Mouse (Mus musculus): ENCODE results near the gene Fgf4. TPM values are rescaled to one million over a fixed set of nuclear protein-coding genes. Genes with fewer than 3 reads are reported as not detected.

Gene Fgf4
- polyA plus RNA-seq, 1 experiment from 2014 or later, result not detected

GRCm38 (mm10) chr7:144862126-144862525 lies 15.0 kb downstream of the Fgf4 start:
- Histone ChIP-seq H3K4me1 (replicated peaks; ENCODE audit: control insufficient read depth, insufficient read depth, low read length) (no peaks in the 10 kb centered on the region), H3K27me3 (replicated peaks; ENCODE audit: control insufficient read depth, insufficient read depth, low read length) (peaks cover 74% of the 10 kb centered on the region), H3K36me3 (ENCODE audit: control insufficient read depth, insufficient read depth) (no peaks in the 10 kb centered on the region), H3K27ac (ENCODE audit: low read depth, low read length) (no peak overlapping the region), H3K4me3 (ENCODE audit: low read depth, low read length) (peak overlapping the region; percentile 20; the same call in 1 of the 2 replicates), H3K9me3 (ENCODE audit: control insufficient read depth) (no peaks in the 10 kb centered on the region), H3K9ac (ENCODE audit: low read depth, low read length) (no peak overlapping the region), H3K4me2 (replicated peaks; ENCODE audit: low read depth) (no peak overlapping the region)
- no peak for TF ChIP-seq CTCF (IDR thresholded peaks at IDR 0.05; ENCODE audit: low read depth)
- 2% methylated on average over 15 of the region's 15 CpGs for WGBS
- no peak for ATAC-seq

GRCm38 (mm10) chr7:144862712-144863111 lies 15.5 kb downstream of the Fgf4 start:
- Histone ChIP-seq H3K9ac (ENCODE audit: low read depth, low read length) (no peak overlapping the region), H3K9me3 (ENCODE audit: control insufficient read depth) (no peaks in the 10 kb centered on the region), H3K36me3 (ENCODE audit: control insufficient read depth, insufficient read depth) (no peaks in the 10 kb centered on the region), H3K27ac (ENCODE audit: low read depth, low read length) (no peak overlapping the region), H3K4me2 (replicated peaks; ENCODE audit: low read depth) (no peak overlapping the region), H3K4me1 (replicated peaks; ENCODE audit: control insufficient read depth, insufficient read depth, low read length) (no peaks in the 10 kb centered on the region), H3K27me3 (replicated peaks; ENCODE audit: control insufficient read depth, insufficient read depth, low read length) (peaks cover 74% of the 10 kb centered on the region), H3K4me3 (ENCODE audit: low read depth, low read length) (no peak overlapping the region)
- 4% methylated on average over 18 of the region's 18 CpGs for WGBS
- no peak for TF ChIP-seq CTCF (IDR thresholded peaks at IDR 0.05; ENCODE audit: low read depth)
- no peak for ATAC-seq

- Histone ChIP-seq H3K27ac (ENCODE audit: low read depth, low read length) (no peak overlapping the region), H3K36me3 (ENCODE audit: control insufficient read depth, insufficient read depth) (no peaks in the 10 kb centered on the region), H3K27me3 (replicated peaks; ENCODE audit: control insufficient read depth, insufficient read depth, low read length) (peaks cover 74% of the 10 kb centered on the region), H3K4me2 (replicated peaks; ENCODE audit: low read depth) (no peak overlapping the region), H3K4me3 (ENCODE audit: low read depth, low read length) (no peak overlapping the region), H3K9me3 (ENCODE audit: control insufficient read depth) (no peaks in the 10 kb centered on the region), H3K9ac (ENCODE audit: low read depth, low read length) (no peak overlapping the region), H3K4me1 (replicated peaks; ENCODE audit: control insufficient read depth, insufficient read depth, low read length) (no peaks in the 10 kb centered on the region)
- ATAC-seq, result no peak
- 1% methylated on average over 11 of the region's 11 CpGs for WGBS
- TF ChIP-seq CTCF (IDR thresholded peaks at IDR 0.05; ENCODE audit: low read depth), result no peak
Observed at GRCm38 (mm10) chr7:144863196-144863595, 16.0 kb downstream of the Fgf4 start.

DNA sequence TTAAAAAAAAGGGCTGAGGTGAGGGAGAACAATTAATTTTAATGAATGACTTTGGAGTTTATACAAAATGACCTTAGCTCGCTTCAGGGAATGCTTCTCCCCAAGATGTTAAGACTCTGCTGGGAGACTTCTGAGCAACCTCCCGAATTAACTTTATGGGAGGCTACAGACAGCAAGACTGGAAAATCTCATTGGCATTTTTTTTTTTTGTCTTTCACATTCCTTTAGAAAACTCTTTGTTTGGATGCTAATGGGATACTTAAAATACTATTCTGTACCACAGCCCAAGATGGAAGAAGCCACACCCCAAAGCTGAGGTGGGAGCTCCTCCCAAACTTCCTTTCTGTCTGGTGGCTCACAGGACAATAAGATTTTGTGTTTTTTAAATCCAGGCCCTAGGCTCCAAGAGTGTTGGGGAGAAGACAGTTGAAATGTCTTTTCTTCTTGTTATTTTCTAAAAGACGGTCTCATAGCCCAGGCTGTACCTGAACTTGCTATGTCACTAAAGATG lies 17.0 kb downstream of the Fgf4 start:
- Histone ChIP-seq H3K36me3 (ENCODE audit: control insufficient read depth, insufficient read depth) (no peaks in the 10 kb centered on the region), H3K4me3 (ENCODE audit: low read depth, low read length) (no peak overlapping the region), H3K4me1 (replicated peaks; ENCODE audit: control insufficient read depth, insufficient read depth, low read length) (no peaks in the 10 kb centered on the region), H3K9me3 (ENCODE audit: control insufficient read depth) (no peaks in the 10 kb centered on the region), H3K27me3 (replicated peaks; ENCODE audit: control insufficient read depth, insufficient read depth, low read length) (peaks cover 70% of the 10 kb centered on the region), H3K9ac (ENCODE audit: low read depth, low read length) (no peak overlapping the region), H3K4me2 (replicated peaks; ENCODE audit: low read depth) (no peak overlapping the region), H3K27ac (ENCODE audit: low read depth, low read length) (no peak overlapping the region)
- WGBS, result 52% methylated on average over 3 of the region's 3 CpGs
- TF ChIP-seq CTCF (IDR thresholded peaks at IDR 0.05; ENCODE audit: low read depth), result no peak
- no peak for ATAC-seq

DNA sequence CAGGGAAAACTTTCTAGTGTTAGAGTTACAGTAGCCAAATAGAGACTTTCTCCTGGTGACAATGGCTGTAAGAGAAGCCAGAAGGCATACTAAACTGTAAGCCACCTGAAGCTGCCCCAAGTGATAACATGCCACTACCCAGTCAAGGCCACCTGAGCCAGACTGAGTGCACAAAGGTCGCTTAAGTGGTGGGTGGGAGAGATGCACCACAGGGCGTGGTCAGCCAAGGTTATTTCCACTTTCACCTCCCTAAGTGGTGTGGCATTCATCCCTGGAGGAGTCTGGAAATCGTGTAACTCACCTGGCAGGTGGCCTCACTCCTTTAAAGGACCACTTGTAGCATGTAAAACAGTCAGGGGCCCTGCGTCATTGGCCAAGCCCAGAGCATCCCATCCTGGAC lies 20.0 kb downstream of the Fgf4 start:
- no peak overlapping the region for H3K4me3 ChIP-seq (ENCODE audit: low read depth, low read length)
- 51% methylated on average over 4 of the region's 4 CpGs for WGBS
- peaks cover 44% of the 10 kb centered on the region for H3K27me3 ChIP-seq (replicated peaks; ENCODE audit: control insufficient read depth, insufficient read depth, low read length)
- no peak for ATAC-seq
- H3K9me3 ChIP-seq (ENCODE audit: control insufficient read depth), result no peaks in the 10 kb centered on the region
- H3K9ac ChIP-seq (ENCODE audit: low read depth, low read length), result no peak overlapping the region
- TF ChIP-seq CTCF (IDR thresholded peaks at IDR 0.05; ENCODE audit: low read depth), result no peak
- H3K36me3 ChIP-seq (ENCODE audit: control insufficient read depth, insufficient read depth), result no peaks in the 10 kb centered on the region
- H3K4me1 ChIP-seq (replicated peaks; ENCODE audit: control insufficient read depth, insufficient read depth, low read length), result no peaks in the 10 kb centered on the region
- no peak overlapping the region for H3K4me2 ChIP-seq (replicated peaks; ENCODE audit: low read depth)
- no peak overlapping the region for H3K27ac ChIP-seq (ENCODE audit: low read depth, low read length)

DNA sequence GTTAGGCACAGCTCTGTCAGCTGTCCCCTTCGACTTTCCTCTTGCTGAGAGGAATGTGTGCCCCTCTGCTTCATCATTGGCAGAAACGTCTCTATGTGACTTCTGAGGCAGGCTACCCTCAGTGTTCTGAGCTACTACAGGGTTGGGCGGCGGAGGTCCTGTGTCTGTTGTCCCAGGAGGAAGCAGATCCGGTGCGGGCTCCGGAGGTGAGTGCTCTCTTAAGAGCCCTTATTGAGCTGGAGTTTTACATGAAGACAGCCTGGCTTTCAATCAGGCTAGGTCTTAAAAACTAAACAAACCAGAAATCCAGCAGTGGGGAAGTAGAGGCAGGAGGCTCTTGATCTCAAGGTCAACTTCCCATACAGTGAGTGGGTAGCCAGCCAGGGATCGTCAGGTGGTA lies 20.4 kb downstream of the Fgf4 start:
- Histone ChIP-seq H3K27me3 (replicated peaks; ENCODE audit: control insufficient read depth, insufficient read depth, low read length) (peaks cover 40% of the 10 kb centered on the region), H3K9me3 (ENCODE audit: control insufficient read depth) (no peaks in the 10 kb centered on the region), H3K9ac (ENCODE audit: low read depth, low read length) (no peak overlapping the region), H3K36me3 (ENCODE audit: control insufficient read depth, insufficient read depth) (no peaks in the 10 kb centered on the region), H3K27ac (ENCODE audit: low read depth, low read length) (no peak overlapping the region), H3K4me2 (replicated peaks; ENCODE audit: low read depth) (no peak overlapping the region), H3K4me3 (ENCODE audit: low read depth, low read length) (no peak overlapping the region), H3K4me1 (replicated peaks; ENCODE audit: control insufficient read depth, insufficient read depth, low read length) (no peaks in the 10 kb centered on the region)
- no peak for TF ChIP-seq CTCF (IDR thresholded peaks at IDR 0.05; ENCODE audit: low read depth)
- ATAC-seq, result no peak
- 75% methylated on average over 8 of the region's 8 CpGs for WGBS

GRCm38 (mm10) chr7:144872420-144872819 lies 25.3 kb downstream of the Fgf4 start:
- Histone ChIP-seq H3K9me3 (ENCODE audit: control insufficient read depth) (no peaks in the 10 kb centered on the region), H3K36me3 (ENCODE audit: control insufficient read depth, insufficient read depth) (no peaks in the 10 kb centered on the region), H3K4me3 (ENCODE audit: low read depth, low read length) (no peak overlapping the region), H3K4me1 (replicated peaks; ENCODE audit: control insufficient read depth, insufficient read depth, low read length) (no peaks in the 10 kb centered on the region), H3K4me2 (replicated peaks; ENCODE audit: low read depth) (no peak overlapping the region), H3K9ac (ENCODE audit: low read depth, low read length) (no peak overlapping the region), H3K27me3 (replicated peaks; ENCODE audit: control insufficient read depth, insufficient read depth, low read length) (0 out of 2 replicates have a peak, but pooled peaks cover 9% of the 10 kb centered on the region), H3K27ac (ENCODE audit: low read depth, low read length) (no peak overlapping the region)
- WGBS, result 62% methylated on average over 4 of the region's 4 CpGs
- ATAC-seq, result no peak
- TF ChIP-seq CTCF (IDR thresholded peaks at IDR 0.05; ENCODE audit: low read depth), result no peak
